Mouse (Mus musculus) ovary, adult 10 weeks (tissue): ENCODE results near the gene Paqr4. TPM values are rescaled to one million over a fixed set of nuclear protein-coding genes. Genes with fewer than 3 reads are reported as not detected.

Source experiments
- polyA plus RNA-seq: library from polyadenylated mRNA; stranded (reverse); fragments of 350-450 nt; fragmentation: Illumina TruSeq; extraction: RNeasy Lipid Tissue Mini Kit (QIAGEN cat#74804); gene quantifications from one replicate; pipeline ENCODE4 v1.2.3, GENCODE M21; 2014

The Paqr4 gene
- polyA plus RNA-seq, result 2.0 TPM

DNA sequence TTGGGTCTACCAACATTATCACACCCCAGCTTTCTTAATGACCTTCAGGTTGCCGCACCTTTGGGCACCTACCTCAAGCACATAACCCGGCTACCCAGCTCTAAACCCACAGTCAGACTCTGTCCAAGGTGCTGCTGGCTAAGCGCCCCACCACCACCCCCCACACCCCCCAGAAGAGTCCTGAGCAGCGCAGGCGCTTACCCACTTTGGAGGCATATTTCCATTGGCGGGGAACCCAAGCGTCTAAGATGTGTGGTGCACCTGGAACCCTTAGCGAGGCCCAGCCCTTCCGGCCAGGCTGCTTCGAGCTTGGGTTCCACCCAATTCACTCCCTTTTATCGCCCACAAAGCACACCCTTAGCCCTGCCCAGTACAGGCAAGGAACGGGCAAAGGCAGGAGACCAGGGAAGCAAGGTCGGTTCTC is at the start of gene Paqr4:
Paqr4 (minus strand) TSS at position 270 of the 424 bp plus-strand sequence.

DNA sequence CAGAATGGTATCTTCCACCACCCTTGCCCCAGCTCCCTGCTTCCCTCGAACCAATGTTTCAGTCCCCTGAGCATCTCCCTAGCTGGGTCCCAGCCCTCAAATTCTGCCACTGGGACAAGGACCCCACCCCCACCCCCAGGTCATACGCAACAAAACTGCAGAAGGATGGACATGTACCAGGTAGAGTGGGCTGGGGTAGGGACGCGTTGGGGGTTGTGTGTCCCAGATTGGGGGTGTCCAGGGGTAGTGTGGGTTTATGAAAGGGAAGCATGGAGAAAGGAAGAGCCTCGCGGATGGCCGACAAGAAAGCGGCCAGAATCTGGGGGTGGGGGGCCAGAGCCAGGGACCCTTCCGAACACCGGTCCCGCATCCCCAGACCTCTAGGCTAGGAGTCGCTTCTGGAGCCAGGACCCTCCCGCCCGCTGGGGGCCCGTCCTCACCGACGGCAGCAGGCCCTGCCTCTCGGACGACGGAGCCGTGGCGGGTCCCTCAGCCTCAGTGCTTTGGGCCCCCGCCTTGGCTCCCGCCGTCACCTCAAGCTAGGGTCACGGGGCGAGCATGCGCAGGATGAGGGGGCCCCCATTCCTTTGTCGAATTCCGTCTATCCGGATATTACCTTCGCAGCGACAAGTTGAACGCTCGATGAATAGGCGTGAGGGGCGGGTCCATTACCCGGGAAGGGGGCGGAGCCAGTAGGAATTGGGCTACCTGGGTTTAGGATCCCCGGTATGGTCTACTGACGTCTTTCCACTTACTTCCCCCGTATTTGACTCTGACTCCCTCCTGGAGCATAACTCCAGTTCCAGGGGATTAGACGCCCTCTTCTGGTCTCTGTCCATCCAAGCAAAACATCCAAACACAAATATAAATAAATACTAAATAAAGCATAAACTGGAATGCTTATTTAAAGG is 45.1 kb upstream of the Paqr4 start, which contains the start of gene Flywch2:
Flywch2 (minus strand) TSS at position 521 of the 911 bp plus-strand sequence.

DNA sequence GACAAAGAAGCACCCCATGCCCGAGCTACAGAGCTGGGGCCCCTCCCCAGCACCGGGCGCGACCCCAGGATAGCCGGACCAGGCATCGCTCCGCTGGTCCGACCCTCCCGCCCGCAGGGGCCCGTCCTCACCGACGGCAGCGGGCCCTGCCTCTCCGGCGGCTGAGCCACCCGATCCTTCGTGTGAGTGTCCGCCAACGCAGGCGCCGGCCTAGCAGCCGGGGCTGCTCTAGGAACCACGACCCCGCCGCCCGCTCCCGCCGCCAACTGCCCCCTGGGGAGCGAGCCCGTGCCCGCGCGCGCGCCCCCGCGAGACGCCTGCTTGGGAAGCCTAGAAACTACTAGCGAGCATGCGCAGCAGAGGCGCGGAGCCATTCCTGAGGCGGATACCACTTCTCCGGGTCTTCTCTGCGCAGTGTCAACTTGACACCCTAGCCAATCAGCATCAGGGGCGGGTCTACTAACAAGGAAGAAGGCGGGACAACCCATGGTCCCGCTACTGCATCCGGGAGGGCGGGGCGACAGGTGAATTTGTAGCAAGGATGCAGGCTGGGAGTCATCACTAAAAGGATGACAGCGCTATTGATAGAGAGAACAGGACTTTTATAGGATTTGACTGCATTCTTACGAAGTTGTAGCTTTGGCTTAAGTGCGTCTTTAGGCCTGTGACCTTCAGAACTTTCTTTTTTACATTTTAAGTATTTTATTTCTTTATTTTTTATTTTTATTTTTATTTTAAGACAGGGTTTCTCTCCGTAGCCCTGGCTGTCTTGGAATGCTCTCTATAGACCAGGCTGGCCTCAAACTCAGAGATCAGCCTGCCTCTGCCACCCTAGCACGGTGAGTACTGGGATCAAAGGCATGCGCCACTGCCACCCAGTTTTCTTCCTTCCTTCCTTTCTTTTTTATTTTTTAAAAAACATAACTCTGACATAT is 30.9 kb upstream of the Paqr4 start, which contains the start of gene Flywch1:
Flywch1 (minus strand) TSS at position 319 of the 935 bp plus-strand sequence.

DNA sequence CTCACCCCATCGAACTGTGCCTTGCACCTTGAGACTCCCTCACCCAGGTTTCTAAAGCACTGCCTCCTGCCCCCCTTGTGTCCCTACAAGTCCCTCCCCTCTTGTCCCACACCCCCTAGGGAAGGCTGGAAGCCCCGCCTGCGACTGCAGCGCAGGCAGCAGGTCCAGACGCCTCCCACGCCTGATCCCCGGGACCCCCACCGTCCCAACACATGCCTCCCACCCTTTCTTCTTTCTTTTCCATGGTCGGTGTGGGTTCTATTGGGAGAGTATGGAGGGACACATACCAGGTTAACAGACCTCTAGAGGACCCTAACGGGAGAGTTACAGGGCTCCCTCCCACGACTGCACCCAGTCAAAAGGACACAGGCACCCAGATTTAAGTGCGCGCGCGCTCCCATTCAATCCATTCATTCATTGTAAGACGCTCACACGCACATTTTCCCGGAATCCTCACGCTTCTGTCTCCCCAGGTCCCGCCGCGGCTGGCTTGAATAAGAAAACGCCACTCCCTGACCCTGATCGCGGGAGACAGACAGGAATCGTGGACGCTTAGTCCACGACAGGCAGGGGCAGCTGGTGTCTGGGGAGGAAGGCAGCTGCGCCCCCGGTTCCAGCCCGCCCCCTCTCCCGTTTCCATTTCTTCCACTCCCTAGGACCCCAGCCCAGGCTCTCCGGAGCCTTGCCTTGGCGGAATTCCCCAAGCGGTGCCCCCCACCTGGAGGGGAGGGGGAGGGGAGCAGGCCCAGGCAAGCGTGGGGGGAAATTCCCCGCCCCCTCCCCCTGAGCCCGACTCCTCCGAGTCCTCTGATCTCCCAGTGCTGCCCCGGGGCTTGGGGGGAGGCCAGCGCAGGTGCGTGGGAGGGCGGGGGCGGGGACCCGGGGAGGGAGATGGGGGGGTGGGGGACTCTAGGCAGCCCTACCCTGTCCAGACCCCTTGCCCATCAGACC is 4.9 kb upstream of the Paqr4 start, which contains the start of gene Kremen2:
Kremen2 (minus strand) TSS at position 533 of the 951 bp plus-strand sequence.

DNA sequence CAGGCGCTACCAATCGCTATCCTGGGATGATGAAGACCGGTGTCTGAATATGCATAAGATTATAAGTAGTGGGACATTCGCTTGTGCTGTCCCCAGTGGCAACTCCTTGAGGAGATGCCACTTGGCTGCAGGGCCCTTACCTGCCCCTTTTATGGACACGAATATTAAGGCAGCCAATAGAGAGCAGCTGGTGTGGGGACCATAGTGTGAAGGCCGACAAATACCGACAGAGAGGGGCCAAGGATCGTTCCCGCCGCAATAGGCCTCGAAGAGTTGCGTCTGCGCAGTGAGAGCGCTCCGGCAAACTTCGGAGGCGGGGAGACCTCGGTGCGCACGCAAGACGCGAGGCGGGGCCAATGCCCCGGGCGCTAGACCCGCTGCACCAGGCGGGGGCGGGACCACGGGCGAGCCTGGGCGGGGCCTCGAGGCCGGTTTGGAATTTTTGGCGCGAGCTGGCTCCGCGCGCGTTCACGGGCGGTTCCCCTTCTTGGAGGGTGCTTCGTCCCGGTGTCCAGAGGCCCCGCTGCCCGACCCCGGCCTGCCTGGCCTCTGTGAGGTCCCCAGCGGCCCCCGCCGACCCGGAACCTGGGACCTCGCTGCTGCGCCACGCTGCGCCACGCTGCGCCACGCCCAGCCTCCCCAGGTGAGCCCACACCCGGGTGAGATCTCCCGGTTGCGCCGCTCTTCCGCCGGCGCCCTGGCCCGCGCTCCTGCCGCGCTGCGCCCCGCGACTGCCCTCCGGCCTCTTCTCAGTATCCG is 14.5 kb downstream of the Paqr4 start, which contains the start of gene Pkmyt1:
Pkmyt1 (plus strand) TSS at position 338 of the 759 bp plus-strand sequence.

DNA sequence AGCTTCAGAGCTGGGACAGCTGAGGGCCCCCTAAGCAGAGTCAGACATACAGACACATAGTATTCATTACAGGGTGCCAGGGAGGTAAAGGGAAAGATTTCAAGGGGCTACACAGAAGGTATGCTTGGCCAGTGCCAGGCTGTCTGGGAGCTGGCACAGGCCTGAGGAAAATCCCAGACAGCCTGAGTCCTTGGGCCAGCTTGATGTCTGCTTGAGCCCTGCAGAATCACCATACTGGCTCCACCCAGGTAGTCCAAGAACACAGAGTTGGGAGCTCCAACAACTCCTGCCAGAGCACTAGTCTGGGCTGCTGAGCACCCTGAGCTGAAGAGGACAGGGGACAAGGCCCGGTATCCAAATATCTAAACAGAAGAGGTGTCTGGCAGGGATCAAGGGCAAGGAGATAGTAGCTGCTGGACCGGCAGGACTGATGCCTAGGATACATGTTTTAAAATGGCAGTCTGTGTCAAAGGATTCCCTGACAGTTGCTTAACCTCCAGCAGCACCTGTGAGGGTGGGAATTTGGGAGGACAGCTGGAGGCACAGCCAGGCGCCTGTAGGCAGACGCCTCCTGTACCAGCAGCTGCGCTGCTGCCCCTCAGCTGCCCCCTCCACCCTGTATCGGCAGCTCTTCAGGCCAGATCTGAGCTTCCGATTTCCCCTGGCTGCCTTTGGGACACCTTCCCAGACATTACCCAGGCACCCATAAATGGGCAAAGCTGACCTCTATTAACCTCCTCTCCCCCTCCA is 18.1 kb downstream of the Paqr4 start, which contains the start of gene 1520401A03Rik:
1520401A03Rik (minus strand) TSS at position 408 of the 750 bp plus-strand sequence.

Other genes starting within 250 kb of the Paqr4 start
- gene Zfp213, start 176.6 kb downstream of the Paqr4 start, polyA plus RNA-seq, result 1.5 TPM
- not detected for gene Zfp13, start 141.4 kb downstream of the Paqr4 start, polyA plus RNA-seq
- not detected for gene Zscan10, start 140.0 kb downstream of the Paqr4 start, polyA plus RNA-seq
- gene Mmp25, start 95.6 kb downstream of the Paqr4 start, polyA plus RNA-seq, result 0.26 TPM
- not detected for gene Bicdl2, start 80.4 kb downstream of the Paqr4 start, polyA plus RNA-seq
- 3.5 TPM for gene Hcfc1r1, start 67.3 kb downstream of the Paqr4 start, polyA plus RNA-seq
- gene Thoc6, start 67.0 kb downstream of the Paqr4 start, polyA plus RNA-seq, result 3.6 TPM
- gene Tnfrsf12a, start 63.4 kb downstream of the Paqr4 start, polyA plus RNA-seq, result not detected
- gene Cldn6, start 61.6 kb downstream of the Paqr4 start, polyA plus RNA-seq, result not detected
- not detected for gene Cldn9, start 56.8 kb downstream of the Paqr4 start, polyA plus RNA-seq
- gene 1520401A03Rik, start 18.1 kb downstream of the Paqr4 start, polyA plus RNA-seq, result not detected
- gene Pkmyt1, start 14.5 kb downstream of the Paqr4 start, polyA plus RNA-seq, result 0.46 TPM
- not detected for gene Kremen2, start 5.0 kb upstream of the Paqr4 start, polyA plus RNA-seq
- 0.34 TPM for gene Flywch1, start 30.7 kb upstream of the Paqr4 start, polyA plus RNA-seq
- gene Flywch2, start 45.2 kb upstream of the Paqr4 start, polyA plus RNA-seq, result not detected
- 111 TPM for gene Srrm2, start 49.7 kb upstream of the Paqr4 start, polyA plus RNA-seq
- gene Elob, start 88.3 kb upstream of the Paqr4 start, polyA plus RNA-seq, result 18.7 TPM
- gene Prss33, start 95.2 kb upstream of the Paqr4 start, polyA plus RNA-seq, result not detected
- not detected for gene Prss32, start 103.0 kb upstream of the Paqr4 start, polyA plus RNA-seq
- gene Prss41, start 103.3 kb upstream of the Paqr4 start, polyA plus RNA-seq, result not detected
- gene Prss21, start 127.2 kb upstream of the Paqr4 start, polyA plus RNA-seq, result not detected
- 1.3 TPM for gene Dcpp1, start 140.0 kb upstream of the Paqr4 start, polyA plus RNA-seq
- not detected for gene Dcpp2, start 140.0 kb upstream of the Paqr4 start, polyA plus RNA-seq
- gene Dcpp3, start 176.6 kb upstream of the Paqr4 start, polyA plus RNA-seq, result 4.1 TPM
- not detected for gene Sbp, start 200.8 kb upstream of the Paqr4 start, polyA plus RNA-seq
- not detected for gene Sbpl, start 214.4 kb upstream of the Paqr4 start, polyA plus RNA-seq
- gene Prss30, start 239.7 kb upstream of the Paqr4 start, polyA plus RNA-seq, result 0.43 TPM